Mouse (Mus musculus): ENCODE results near the gene Cdk8. TPM values are rescaled to one million over a fixed set of nuclear protein-coding genes. Genes with fewer than 3 reads are reported as not detected.
"Not testable (repeated sequence)": the region's sequence is repeated elsewhere in the genome, so short reads cannot be mapped to it uniquely, and the experiment has no call there.

Gene Cdk8
- 10 to 100 TPM; 55.0 to 56.3 TPM for total RNA-seq (2021)
- long read RNA-seq, transcript Cdk8-201 (13 exons, 2,973 nt): major isoform, 12 of 20 reads
- long read RNA-seq, partial matches to known transcripts: 3 of 20 reads
- long read RNA-seq, other reads (novel, unspliced or antisense): 4 of 20 reads

DNA sequence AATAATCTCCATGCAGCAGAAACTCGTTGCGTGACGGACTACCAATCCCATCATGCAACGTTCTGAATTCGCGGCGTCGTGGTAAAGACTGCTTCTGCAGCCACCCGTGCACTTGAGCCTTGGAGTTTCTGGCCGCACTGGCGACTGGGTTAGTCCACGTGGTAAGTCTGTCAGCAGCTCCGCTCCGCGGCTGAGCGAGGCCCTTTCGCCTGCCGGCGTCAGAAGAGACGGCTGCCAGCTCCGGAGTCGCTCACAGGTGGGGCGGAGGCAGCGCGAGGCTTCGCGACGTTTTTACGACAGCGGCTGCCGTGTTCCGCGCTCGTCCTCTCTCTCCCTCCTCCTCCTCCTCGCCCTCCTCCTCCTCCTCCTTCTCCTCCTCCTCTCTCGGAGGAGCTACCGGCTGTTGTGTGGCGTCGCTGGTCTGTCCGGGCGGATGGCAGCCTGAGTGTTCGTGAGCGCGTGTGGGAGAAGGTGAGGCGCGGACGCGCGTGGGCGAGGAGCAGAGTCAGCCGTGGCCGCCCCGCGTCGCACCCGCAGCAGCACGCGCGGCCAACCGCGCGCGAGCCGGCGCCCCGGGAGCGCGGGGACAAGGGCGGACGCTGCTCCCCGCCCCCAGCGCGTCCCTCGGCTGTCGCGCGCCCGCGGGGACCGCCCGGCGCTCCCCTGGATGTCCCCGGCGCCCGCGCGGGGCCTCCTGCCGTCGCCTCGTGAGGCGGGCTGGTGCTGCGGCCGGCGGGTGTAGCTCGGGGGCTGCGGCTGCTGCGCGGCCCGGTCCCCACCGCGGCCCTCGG lies at the start of gene Cdk8:
TSS of gene Cdk8 (plus strand) at position 367 of the 791 bp plus-strand sequence.
- peak; percentile 93 to 95 for DNase-seq (ENCODE audit: low spot score in 2 of 2)

DNA sequence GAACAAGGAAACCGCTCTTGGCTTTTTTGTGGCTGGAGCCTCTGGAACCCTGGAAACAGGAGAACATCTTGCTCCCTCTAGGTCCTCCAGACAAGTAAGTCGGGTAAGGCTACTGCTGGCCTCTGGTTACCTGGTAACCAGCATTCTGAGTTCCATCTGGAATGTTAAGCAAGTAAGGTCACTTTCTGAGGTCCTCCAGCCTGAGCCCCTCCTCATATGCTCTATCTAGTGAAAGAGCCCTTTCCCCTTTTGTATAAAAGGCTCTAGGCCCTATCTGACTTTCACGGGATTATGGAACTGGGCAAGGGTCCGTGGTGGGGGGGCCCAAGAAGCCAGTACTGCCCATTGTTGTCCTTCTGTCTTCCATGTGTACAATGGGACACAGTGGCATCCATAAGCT lies 45.8 kb upstream of the Cdk8 start, which contains the start of gene 1700001J03Rik:
TSS of gene 1700001J03Rik (minus strand) at position 101 of the 400 bp plus-strand sequence.
- DNase-seq (ENCODE audit: low spot score in 2 of 2): not testable (repeated sequence)

DNA sequence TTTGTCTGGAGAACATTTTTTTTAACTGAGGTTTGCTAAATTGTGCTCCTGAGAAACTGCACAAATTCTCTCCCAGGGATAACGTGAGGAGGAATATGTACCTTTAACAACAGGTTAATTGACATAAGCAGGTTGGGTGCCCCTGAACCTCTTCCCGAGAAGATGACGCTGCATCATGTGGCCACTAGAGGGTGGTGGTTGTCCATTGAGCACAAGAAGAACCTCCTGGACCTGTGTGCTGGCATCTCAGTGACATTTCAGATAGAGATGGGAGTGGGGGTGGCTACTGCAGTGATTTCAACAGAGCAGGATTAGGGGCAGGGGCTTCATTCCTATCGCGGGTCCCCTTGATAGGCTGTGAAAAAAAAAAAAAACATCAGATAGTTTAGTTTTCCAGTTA lies 43.6 kb upstream of the Cdk8 start:
- DNase-seq (ENCODE audit: low spot score in 2 of 2): peak; percentile 64 to 72

DNA sequence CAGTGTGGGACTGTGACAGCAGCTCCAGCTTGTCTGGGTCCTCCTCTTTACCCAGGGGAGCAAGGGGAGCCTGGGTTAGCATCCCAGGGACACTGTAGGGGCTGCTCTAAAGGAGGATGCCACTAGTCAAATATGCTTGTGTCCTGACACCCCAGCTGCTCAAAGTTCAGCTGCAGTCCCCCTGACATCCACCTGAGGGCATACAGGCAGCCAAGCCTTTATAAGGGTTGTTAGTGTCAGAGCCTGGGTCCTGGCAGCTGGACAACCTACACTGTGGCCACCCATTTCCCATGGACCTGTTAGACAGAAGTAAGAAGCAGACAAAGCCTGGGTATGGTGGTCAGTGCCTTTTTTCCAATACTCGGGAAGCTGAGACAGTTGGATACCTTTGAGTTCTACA lies 42.9 kb upstream of the Cdk8 start:
- no peak for DNase-seq (ENCODE audit: low spot score in 2 of 2)

DNA sequence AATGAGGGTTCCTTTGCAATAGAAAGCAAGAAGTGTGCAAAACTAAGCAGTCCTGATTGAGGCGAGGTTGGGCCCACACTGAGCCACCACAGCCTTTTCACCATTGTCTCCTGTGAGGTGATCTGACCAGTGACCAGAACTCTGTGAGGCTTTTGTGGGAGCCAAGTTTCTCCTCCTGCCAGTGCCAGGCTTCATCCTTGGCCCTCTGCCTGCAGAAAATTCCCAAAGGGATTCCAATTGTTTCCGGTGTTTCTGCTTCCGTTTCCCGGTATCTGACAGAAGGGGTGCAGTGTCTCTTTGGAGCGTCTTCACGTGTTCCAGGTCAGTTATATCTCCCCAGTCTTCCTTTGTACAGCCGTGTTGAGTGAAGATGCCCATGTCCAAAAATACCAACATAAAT lies 42.3 kb upstream of the Cdk8 start:
- no peak for DNase-seq (ENCODE audit: low spot score in 2 of 2)

DNA sequence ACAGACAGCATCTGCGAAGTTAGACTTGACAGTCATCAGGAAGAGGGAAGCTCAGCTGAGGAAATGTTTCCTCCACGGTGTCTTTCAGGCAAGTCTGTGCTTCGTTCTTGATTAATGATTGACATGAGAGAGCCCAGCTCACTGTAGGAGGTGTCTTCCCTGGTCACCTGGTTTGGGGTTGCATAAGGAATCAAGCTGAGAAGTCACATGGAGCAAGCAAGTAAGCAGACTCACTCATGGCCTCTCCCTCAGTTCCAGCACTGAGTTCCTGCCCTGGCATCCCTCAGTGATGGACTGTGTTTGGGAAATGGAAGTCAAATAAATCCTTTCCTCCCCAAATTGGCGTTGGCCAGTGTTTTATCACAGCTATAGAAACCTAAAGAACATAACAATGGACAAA lies 40.9 kb upstream of the Cdk8 start:
- DNase-seq (ENCODE audit: low spot score in 2 of 2): no peak

DNA sequence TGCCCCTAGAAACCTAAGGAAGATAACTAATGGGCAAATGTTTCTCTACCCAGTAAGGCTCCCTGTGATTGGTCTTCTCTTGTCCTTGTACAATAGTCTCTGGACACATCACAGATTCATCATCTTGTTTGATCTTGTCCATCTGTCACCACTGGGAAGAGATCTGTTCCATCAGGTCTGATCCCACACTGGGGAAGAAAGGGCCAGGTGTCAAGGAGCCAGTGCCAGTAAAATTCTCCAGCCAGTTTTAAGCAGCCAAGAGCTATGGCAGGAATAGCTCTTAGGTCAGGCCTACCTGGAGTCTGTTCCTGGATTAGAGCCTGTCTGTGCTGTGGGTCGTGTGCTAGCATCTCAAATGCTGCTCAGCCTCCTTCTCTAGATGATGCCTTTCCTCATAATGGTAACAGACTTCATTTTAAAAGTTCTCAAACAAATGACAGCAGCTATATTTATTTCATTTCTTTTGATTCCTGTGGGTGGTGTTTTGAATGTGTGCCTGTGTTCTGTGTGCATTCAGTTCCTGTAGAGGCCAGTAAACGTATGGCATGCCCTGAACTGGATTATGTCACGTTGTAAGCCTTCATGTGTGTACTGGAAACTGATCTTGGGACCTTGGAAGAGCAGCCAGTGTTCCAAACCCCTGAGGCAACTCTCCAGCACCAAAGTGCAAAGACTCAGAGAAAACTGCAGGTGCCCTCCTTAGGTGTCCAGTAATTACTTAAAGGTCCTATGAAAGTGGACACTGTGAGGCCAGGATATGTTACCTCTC lies 40.3 kb upstream of the Cdk8 start:
- no peak for DNase-seq (ENCODE audit: low spot score in 2 of 2)

DNA sequence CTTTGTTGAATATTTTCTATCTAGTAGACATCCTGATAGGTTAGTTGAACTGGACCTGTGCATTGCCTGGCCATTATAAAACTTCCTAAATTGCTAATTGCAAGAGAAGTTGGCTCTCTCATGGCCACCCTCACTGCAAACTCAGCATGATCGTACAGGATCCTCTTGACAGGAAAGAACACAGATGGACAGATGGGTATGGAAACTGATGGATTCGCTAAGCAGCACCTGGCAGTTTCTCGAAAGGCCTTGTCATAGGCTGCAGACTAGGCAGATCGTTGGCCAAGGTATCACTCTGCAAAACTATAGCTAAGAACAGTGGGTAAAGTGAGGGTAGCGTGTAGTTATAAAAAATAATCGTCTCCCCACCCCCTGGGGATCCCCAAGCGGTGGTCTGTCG lies 37.7 kb upstream of the Cdk8 start:
- DNase-seq (ENCODE audit: low spot score in 2 of 2): no peak

DNA sequence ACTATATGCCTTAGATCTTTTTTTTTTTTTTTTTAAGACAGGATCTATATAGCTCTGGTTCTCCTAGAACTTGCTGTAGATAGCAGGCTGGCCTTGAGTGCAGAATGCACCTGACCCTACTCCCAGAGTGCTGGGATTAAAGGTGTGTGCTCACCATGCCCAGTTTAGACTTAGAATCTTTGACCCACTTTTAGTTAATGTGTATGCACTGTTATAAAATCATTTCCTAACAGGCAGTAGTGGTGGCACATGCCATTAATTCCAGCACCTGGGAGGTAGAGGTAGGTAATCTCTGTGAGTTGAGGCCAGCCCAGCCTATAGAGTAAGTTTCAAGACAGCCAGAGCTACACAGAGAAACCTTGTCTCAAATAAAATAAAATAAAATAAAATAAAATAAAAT lies 32.0 kb upstream of the Cdk8 start:
- DNase-seq (ENCODE audit: low spot score in 2 of 2): no peak

DNA sequence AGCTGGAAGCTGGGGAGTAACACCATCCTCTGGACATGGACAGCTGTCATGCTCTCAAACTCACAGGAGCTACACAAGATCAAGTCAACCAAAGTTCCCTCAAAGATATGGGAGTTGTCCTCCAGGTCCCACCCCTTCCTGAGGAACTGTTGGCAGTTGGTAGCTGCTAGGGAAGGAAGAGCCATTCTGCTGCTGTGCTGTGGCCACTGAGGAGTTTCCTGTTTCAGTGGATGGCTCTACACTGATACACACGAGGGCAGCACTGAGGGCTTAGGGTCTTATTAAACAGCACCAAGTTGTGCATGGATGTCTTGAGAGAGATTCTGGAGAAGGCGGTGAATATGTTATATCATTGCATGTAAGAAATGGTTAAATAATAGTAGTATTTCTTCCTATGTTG lies 31.5 kb upstream of the Cdk8 start:
- no peak for DNase-seq (ENCODE audit: low spot score in 2 of 2)

DNA sequence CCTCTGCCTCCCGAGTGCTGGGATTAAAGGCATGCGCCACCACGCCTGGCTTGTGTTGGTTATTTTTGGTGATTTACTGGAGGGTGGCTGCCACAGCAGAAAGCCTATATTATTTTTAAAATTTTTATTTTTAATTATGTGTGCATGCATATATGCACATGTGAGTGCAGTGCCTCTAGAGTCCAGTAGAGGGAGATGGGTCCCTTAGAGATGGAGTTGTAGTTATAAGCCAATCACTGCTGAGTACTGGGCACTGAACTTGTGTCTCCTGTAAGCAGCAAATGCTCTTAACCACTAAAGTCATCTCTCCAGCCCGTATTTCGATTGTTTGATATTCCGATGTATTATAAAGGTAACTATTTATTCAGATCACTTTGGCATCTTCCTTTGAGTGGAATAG lies 30.4 kb upstream of the Cdk8 start:
- DNase-seq (ENCODE audit: low spot score in 2 of 2): no peak

DNA sequence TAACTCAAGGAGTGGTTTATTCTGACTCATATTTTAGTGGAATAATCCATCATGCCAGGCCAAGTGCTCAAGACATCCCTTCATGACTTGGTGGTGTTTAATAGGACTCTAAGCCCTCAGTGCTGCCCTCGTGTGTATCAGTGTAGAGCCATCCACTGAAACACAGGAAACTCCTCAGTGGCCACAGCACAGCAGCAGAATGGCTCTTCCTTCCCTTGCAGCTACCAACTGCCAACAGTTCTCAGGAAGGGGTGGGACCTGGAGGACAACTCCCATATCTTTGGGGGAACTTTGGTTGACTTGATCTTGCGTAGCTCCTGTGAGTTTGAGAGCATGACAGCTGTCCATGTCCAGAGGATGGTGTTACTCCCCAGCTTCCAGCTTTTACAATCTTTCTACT lies 27.1 kb upstream of the Cdk8 start:
- no peak for DNase-seq (ENCODE audit: low spot score in 2 of 2)

DNA sequence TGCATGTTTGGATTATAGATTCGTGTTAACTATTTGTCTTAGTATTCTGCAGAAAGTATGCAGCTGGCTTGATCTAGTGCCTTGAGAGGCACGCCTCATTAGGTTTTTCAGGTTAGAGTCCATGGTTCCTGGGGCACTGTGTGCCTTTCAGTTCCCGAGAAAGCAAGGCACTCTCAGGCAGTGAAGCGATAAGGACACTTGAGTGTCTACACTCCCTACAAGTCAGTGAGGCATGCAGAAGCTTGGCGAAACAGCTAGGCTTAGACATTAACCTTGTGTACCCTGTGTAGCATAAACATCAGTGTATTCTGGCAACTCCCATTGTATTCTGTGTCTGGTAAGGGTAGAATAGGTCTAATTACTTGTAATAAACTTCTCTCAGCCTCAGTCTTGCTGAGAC lies 25.5 kb upstream of the Cdk8 start:
- no peak for DNase-seq (ENCODE audit: low spot score in 2 of 2)

DNA sequence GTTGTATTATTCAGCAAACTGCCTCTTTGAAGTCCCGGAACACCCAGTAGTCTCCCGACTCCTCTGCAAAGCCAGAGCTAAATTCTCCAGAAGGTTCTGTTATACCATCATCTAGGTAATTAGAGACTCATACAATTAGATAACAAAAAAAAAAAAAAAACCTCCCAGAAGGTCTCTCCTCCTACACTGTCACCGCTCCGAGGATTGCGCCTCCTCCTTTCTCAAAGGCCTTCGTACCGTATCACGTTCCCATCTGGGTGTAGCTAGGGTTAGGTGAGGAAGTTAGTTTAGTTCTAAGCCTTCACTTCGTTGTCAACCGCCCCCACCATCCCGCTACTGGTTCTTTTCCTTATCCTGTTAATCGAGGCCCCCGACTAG lies 10.5 kb upstream of the Cdk8 start:
- DNase-seq (ENCODE audit: low spot score in 2 of 2): no peak

DNA sequence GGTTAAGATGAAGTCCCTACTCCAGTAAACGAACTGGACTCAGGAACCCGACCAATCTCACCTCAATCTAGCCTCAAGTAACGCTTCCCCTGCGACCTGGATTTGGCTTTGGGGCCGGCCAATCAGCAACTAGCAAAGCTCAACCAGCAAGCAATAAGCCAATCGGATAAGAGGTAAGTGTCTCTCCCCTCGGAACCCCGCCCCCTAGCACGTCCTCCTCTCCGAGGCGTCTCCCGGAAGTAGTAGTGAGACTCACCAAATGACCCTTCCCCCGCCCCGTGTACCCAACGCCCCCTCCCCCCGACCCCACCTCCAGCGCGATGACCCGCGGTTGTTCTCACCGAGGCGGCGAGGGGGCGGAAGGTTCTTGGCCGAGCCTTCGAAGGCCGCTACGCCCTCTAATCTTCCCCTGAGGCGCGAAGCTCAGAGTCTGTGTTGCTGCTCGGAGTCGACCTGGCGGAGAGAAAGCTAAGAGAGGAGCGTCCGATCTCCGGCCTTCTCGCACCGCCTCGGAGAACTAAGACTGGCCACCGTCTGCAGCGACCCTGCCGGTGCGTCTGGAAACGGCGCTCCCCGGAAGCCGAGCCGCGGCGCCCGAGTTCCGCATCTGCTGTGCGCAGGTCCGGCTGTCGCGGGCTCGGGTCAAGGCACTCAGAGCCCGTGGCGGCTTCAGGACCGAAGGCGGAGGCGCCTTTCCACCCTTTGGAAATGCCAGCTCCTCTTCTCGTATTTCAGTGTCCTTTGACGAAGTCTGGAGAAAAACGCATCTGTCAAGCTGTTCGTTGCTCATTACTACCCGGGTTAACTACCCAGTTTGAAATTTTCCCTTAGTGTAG lies 9.9 kb upstream of the Cdk8 start, which contains the start of gene Rnf6:
TSS of gene Rnf6 (minus strand) at position 677 of the 836 bp plus-strand sequence.
- peak; percentile 88 to 93 for DNase-seq (ENCODE audit: low spot score in 2 of 2)

DNA sequence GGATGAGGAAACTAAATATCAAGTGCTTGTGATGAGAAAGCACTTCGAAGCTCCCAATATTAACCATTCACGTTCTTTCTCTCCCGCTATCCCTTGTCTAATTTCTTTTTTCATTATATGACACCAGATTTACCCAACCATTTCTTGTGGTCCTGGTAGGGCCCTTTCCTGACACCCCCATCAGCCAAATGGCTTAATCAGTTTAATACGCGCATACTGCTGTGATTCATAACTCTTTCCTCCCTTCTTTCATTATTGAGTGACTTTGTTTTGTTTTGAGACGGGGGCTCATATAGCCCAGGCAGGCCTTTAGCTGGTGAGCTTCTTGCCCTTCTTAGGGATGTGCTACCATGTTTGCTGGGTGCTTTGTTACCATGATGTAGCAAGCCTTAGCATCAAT lies 9.3 kb upstream of the Cdk8 start:
- DNase-seq (ENCODE audit: low spot score in 2 of 2): no peak

DNA sequence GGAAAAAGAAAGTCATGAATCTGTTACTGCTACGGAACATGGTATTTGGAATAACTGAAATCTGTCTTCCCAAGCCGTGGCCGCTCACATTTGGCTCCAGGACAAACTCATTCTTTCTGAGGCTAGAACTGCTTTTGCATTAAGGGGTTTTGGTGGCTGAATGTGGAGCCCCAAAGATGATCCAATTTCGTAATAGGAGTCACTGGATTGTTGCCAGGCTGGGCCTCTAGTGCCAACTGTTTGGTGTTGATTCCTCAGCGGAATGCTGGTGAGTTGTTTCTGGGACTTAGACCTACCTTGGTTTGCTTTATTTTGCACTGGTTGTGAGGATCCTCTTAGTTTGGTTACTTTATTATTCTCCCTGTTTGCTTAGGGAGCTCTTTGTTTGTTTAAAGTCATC lies 7.2 kb upstream of the Cdk8 start:
- no peak for DNase-seq (ENCODE audit: low spot score in 2 of 2)

DNA sequence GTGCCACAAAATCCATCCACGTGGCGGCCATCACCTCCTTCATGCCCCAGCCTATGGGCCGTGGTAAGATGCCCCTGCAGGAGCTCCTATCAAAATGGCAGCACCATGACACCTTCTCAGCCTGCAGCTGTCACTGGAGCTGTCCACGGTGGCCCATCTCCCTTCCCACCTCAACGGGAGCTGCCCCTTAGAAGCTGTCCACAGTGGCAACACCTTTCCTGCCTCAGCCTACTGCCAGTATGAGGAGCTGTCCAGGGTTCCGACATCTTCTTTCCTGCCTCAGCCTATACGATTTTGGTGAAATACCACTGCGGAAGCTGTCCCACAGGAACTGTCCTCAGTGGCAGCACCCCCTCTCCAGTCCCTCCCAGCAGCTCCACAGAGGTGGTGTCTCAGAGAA lies 3.5 kb upstream of the Cdk8 start:
- no peak for DNase-seq (ENCODE audit: low spot score in 2 of 2)

DNA sequence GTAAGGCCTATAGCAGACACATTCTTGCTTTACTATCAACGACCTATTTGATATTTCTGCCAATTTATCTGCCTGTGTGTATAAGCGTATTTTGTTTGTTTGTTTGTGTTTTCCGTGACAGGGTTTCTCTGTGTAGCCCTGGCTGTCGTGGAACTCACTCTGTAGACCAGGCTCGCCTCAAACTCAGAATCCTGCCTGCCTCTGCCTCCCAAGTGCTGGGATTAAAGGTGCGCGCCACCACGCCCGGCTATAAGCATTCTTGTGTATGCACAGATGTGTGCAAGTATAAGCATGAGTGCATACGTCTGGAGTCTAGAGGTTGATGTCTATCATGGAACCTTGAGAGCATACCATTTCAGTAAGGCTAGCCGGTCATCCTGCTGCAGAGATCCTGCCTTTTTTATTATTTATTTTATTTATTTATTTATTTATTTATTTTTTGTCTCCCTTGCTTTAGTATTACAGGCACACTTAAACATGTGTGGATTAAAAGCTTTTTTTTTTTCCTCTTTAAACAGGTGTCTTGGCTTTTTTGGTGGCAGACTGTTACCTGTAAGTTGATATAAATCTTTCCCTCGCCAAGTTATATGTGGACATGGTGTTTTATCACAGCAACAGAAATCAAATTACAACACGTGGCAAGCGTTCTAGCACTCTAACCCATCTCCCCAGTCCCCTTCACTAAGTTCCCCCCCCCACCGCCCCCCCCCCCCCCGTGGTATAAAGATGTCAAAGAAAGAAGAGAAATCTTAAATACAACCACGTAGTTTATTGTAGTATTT lies 970 bp upstream of the Cdk8 start:
- DNase-seq (ENCODE audit: low spot score in 2 of 2): no peak

DNA sequence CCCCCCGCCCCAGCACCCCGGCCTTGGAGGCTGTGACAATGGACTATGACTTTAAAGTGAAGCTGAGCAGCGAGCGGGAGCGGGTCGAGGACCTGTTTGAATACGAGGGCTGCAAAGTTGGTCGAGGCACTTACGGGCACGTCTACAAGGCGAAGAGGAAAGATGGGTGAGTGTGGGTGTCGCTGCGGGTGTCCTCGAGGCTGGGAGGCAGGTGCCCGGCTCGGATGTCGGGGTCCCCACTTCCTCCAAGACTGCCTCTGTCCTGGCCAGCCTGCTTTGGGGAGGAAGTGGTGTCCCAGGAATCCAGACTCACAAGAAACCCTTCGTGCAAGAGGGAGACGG lies 596 bp downstream of the Cdk8 start:
- DNase-seq (ENCODE audit: low spot score in 2 of 2): peak in 1 of 2 experiments; percentile 37
